Mouse (Mus musculus) left cerebral cortex, adult 18-20 months (tissue): ENCODE results near the gene Mllt3. TPM values are rescaled to one million over a fixed set of nuclear protein-coding genes. Genes with fewer than 3 reads are reported as not detected.
"Not testable (repeated sequence)": the region's sequence is repeated elsewhere in the genome, so short reads cannot be mapped to it uniquely, and the experiment has no call there.

ENCODE experiments used
- DNase-seq, 2 experiments: peaks; one replicate each; pipeline ENCODE4 v3.0.0; 2021 to 2022; ENCODE audit warnings: low spot score in 2 of 2, mixed read lengths in 1 of 2
- total RNA-seq, 2 experiments: library from RNA; stranded (reverse); gene quantifications; 2 replicates each; pipeline ENCODE4 v1.2.3; 2021

The Mllt3 gene
- total RNA-seq, 2 experiments from 2014 or later = 40.0 to 49.7 TPM

GRCm38 (mm10) chr4:88015261-88015660 is 17.9 kb downstream of the Mllt3 start:
- peak in 1 of 2 experiments; percentile 6 for DNase-seq

DNA sequence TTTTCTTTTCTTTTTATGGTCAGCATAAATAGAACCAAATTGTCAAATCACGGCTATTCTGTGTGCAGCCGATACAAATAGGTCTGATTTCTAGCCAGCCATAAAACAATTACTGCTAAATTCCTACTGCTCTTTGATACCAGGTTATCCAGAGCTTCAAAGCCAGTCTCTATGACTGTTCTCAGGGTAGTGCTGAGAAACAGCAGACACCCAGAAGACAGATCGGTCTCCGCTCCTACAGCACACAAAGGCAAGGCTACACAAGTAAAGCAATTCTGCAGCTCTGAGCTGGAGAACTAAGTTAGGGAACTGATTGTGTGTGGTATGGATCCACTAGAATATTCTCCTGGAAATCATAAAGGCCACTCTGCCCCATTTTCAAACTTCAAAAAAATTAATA is 20.4 kb downstream of the Mllt3 start:
- no peak for DNase-seq

GRCm38 (mm10) chr4:88011870-88012572 is 21.1 kb downstream of the Mllt3 start:
- DNase-seq = no peak

DNA sequence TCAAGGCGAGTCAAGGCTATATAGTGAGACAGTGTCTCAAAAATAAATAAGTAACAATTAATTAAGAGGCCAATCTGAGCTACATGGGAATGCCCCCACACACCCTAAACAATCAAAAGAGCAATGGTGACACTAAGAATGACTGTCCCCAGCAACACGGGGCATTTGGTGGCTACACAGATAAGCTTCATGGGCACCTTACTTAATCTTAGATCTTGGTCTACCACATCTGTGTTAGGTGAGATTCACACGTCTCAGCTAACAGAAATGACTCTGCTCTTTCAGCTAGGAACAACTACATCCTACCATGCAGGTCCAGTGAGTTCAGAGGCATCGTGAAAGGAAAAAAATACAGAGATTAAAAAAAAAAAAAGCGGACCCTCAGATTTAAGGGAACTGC is 22.7 kb downstream of the Mllt3 start:
- no peak for DNase-seq

GRCm38 (mm10) chr4:88005801-88006200 is 27.4 kb downstream of the Mllt3 start:
- no peak for DNase-seq

DNA sequence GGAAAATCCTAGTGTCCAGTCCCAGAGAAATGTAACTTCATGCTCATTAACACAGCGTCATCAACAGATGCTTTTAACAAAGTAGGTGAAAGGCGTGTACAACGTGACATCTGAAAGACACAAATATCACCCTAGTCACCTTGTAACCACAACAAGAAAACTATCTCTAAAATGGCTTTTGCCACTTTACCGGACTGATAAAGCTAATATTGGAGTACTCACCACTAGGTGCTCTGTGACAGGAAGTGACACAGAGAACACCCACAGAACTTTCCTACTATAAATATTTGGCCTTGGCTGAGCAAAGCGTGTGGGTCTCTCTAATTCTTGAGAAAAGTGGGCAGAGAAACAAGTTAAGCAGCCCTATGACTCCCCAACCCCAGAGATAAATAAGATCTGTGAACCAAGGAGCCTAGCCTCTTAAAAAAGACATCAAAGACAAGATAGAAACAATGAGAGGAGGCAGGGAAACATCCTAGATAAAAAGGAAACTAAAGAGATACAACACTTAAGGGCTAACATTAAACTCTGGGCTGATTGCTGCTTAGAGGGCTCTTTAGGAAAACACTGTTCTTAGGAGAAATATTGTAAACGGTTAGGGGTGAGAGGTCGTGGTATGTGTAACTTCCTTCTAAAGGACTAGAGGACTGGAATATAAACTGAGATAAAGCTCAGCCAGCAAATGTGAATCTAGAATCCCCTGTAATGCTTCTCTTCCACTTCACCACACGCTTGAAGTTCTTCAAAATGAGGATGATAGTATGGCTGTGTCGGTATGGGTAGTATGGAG is 29.8 kb downstream of the Mllt3 start:
- no peak for DNase-seq

DNA sequence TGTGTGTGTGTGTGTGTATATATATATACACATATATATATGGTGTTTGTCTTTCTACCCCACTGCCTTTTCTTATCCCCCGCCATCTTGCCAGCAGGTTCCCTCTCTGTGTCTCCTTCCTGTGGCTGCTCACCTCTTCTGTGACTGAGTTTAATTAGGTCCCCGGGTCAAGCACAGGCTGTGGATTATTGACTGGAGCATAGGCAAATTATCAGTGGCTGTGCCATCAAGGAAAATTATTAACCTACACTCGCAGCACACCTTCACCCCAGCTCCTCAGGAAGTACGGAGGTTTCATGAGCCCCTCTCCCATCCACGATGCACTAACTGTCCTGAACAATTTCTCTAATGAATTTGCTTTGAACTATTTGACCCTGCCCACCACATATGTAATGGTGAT is 41.5 kb downstream of the Mllt3 start:
- no peak for DNase-seq

- no peak for DNase-seq
Measured at GRCm38 (mm10) chr4:87990940-87991339, 42.2 kb downstream of the Mllt3 start.

GRCm38 (mm10) chr4:87985281-87985680 is 47.9 kb downstream of the Mllt3 start:
- no peak for DNase-seq

- peak; percentile 18 to 26 for DNase-seq
Measured at GRCm38 (mm10) chr4:87984589-87984988, 48.6 kb downstream of the Mllt3 start.

DNA sequence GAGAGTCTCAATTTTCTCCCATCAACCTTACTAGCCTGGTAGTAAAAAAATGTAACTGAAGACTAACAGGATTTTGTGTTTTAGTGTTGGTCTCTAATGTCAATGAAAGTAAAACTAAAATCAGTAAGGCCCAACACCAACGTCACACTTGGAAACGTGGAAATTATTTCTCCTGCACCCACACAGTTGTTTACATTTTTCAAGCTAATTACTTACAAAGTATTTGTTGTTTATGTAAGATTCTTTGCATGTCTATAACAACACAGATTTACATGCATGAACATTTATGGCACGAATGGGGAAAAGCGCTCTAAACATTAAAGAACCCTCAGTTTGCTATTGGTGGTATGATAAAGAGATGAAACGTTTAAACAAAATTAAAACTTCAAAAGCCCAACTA is 49.1 kb downstream of the Mllt3 start:
- DNase-seq = no peak

GRCm38 (mm10) chr4:87982578-87982977 is 50.6 kb downstream of the Mllt3 start:
- DNase-seq = no peak

DNA sequence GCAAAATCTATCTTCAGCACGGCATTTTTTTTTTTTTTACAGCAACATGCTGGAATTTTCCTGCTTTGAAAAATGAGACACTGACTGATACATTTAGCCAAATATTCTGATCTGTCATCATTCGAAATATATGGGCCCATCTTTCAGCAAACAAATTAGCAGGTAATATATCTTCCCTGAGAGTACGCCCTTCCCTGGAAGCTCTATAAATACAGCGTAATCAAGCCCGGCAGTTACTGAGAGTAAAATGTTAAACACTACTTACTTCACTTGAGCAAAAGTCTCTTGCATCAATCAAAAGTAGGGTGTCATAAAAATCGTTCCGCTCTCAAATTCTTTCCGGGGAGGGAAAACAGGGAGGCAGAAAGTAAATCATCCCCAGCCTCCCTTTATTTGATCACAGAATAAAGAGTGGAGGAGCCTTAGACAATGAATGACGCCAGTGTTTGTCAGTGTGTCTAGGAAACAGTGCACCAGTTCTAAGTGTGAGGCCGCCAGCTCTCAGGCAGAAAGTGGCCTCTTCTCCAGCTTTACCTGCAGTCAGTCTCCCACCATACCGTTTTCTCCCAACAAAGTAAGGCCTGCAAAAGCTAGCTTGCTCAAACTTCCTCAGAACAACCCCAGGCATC is 55.2 kb downstream of the Mllt3 start:
- no peak for DNase-seq

- no peak for DNase-seq
Measured at GRCm38 (mm10) chr4:87965836-87966235, 67.3 kb downstream of the Mllt3 start.

DNA sequence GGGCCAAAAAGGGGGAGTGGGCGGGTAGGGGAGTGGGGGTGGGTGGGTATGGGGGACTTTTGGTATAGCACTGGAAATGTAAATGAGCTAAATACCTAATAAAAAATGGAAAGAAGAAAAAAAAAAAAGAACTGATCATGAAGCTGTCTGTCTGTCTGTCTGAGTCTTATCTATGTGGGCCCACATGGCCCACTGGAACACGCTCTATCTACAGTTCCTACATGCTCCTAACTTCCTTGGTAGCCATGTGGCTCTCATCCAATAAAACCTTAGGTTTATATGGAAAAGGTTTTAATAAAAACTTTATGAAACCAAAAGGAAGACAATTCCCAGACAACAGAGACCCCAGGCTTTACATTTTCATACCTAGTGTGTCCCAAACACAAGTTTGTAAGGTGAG is 68.3 kb downstream of the Mllt3 start:
- DNase-seq = not testable (repeated sequence)

DNA sequence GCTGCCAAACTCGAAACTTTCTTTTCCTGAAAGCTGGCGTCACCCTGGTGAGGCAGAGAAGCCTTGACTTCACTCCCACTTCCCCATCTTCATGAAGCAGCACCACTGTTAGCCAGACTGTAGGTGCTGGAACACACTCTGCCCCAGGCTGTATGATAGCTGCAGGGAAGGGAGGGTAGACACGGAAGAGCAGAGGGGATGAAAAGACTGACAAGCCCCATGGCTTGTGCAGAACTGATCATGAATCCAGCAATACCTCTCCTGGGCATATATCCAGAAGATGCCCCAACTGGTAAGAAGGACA is 69.4 kb downstream of the Mllt3 start:
- DNase-seq = no peak

GRCm38 (mm10) chr4:87963055-87963772 is 70.0 kb downstream of the Mllt3 start:
- no peak for DNase-seq

DNA sequence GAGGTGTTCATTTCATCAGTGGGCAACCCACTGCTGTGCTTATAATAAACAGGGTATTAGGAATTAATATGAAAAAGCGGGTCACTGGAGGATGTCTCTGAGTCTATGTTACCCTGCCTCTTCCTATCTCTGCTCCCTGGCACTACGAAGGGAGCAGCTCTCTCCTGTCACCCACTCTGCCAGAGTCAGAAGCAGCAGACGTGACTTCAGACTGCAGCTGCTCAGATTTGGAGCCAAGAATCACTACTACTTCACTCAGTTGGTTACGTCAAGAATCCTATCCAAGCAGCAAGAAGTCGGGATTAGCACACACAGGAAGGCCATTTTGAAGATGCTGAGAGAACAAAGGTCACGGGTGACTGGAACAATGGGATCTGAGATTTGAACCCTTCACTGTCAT is 71.3 kb downstream of the Mllt3 start:
- no peak for DNase-seq

DNA sequence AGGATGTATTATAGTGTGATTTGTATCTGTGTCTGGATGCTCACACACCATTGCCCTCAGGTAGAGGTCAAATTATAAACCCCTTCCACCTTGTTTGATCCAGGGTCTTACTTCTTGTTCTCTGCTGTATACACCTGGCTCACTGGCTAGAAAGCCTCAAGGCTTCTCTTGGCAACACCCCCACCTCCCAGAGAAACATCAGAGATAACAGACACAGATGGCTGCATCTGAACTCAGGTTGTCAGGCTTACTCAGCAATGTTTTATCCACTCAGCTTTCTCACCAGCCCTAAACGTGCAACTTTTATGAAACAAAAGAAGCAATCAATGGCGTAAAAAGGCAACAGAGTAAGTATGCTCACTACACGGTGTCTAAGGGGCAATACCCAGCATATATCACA is 75.3 kb downstream of the Mllt3 start:
- no peak for DNase-seq

GRCm38 (mm10) chr4:87957198-87957597 is 76.0 kb downstream of the Mllt3 start:
- DNase-seq = no peak

DNA sequence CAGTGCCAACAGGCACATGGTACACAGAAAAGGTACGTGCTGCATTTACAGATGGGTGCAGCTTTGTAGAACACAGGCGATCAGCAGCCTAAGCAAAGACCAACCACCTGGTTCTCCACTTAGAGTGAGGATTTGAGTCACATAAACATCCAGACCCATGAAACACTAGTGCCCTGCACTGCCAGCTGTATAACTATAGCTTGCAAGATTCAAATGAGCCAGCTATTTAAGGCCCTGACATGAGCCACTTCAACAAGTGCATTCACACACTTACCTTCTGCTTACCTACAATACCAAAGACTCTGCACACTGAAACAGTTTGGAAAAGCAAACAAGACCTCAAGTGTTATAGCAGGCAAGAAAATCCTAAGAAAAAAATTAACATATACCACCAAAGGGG is 78.0 kb downstream of the Mllt3 start:
- no peak for DNase-seq
